Mouse (Mus musculus) midbrain, embryonic 12.5 days (tissue): Measurements from ENCODE around the gene Fhl2. TPM values are rescaled to one million over a fixed set of nuclear protein-coding genes. Genes with fewer than 3 reads are reported as not detected.
A peak's percentile ranks its signal among the peaks of the same experiment; 100 is the strongest.
"Not testable (repeated sequence)": the region's sequence is repeated elsewhere in the genome, so short reads cannot be mapped to it uniquely, and the experiment has no call there.

Experiments used
- ATAC-seq: fragments of 200-750 bp; cut with Nextera tagmentation; 2 replicates; pipeline ENCODE4 v1.8.0; 2017; ENCODE audit warnings: low read depth, moderate TSS enrichment, moderate library complexity; ENCODE audit not compliant: low FRiP score
- H3K27ac ChIP-seq: fragments of 300-500 bp; sonication (generic); replicated peaks from 2 replicates; pipeline ENCODE4 v1.5.1; 2016; ENCODE audit warnings: mild to moderate bottlenecking
- H3K27me3 ChIP-seq: fragments of 300-500 bp; sonication (generic); 2 replicates; pipeline ENCODE4 v1.6.1; 2016; ENCODE audit warnings: mild to moderate bottlenecking
- H3K36me3 ChIP-seq: fragments of 300-500 bp; sonication (generic); 2 replicates; pipeline ENCODE4 v1.6.1; 2016
- H3K4me1 ChIP-seq: fragments of 300-500 bp; sonication (generic); 2 replicates; pipeline ENCODE4 v1.6.1; 2016
- H3K4me2 ChIP-seq: fragments of 300-500 bp; sonication (generic); replicated peaks from 2 replicates; pipeline ENCODE4 v1.6.1; 2016; ENCODE audit warnings: mild to moderate bottlenecking, moderate library complexity
- H3K4me3 ChIP-seq: fragments of 300-500 bp; sonication (generic); 2 replicates; pipeline ENCODE4 v1.5.1; 2016; ENCODE audit warnings: mild to moderate bottlenecking
- H3K9ac ChIP-seq: fragments of 300-500 bp; sonication (generic); replicated peaks from 2 replicates; pipeline ENCODE4 v1.6.1; 2016; ENCODE audit warnings: mild to moderate bottlenecking, moderate library complexity
- H3K9me3 ChIP-seq: fragments of 300-500 bp; sonication (generic); 2 replicates; pipeline ENCODE4 v1.6.1; 2016; ENCODE audit warnings: mild to moderate bottlenecking
- WGBS: fragments of 180-500 bp; shearing (Covaris S2); methylation state at CpG from one replicate; pipeline ENCODE4 v1.1.7; 2016; 5-methylcytosine and 5-hydroxymethylcytosine counted together
- polyA plus RNA-seq: library from polyadenylated mRNA; unstranded; fragments of >200 nt; fragmentation: Nextera tagmentation; extraction: Ambion mirVana; gene quantifications from 2 replicates; pipeline ENCODE4 v1.2.1, GENCODE M21; 2016

Gene Fhl2
- polyA plus RNA-seq, 1 experiment from 2014 or later, result 7.9 TPM

GRCm38 (mm10) chr1:43143791-43144190, 53.0 kb downstream of the Fhl2 start:
- Histone ChIP-seq H3K4me2 (no peak overlapping the region), H3K9me3 (no peaks in the 10 kb centered on the region), H3K4me3 (no peak overlapping the region), H3K27me3 (no peaks in the 10 kb centered on the region), H3K9ac (no peak overlapping the region), H3K36me3 (no peaks in the 10 kb centered on the region), H3K4me1 (no peaks in the 10 kb centered on the region), H3K27ac (no peak overlapping the region)
- no peak for ATAC-seq
- WGBS, result 89% methylated on average over 4 of the region's 4 CpGs

GRCm38 (mm10) chr1:43143284-43143683, 53.5 kb downstream of the Fhl2 start:
- Histone ChIP-seq H3K9me3 (no peaks in the 10 kb centered on the region), H3K27ac (no peak overlapping the region), H3K4me2 (no peak overlapping the region), H3K27me3 (no peaks in the 10 kb centered on the region), H3K36me3 (no peaks in the 10 kb centered on the region), H3K4me3 (no peak overlapping the region), H3K4me1 (no peaks in the 10 kb centered on the region), H3K9ac (no peak overlapping the region)
- WGBS, result 88% methylated on average over 4 of the region's 4 CpGs
- no peak for ATAC-seq

- H3K9ac ChIP-seq, result no peak overlapping the region
- no peaks in the 10 kb centered on the region for H3K9me3 ChIP-seq
- H3K4me3 ChIP-seq, result no peak overlapping the region
- H3K27me3 ChIP-seq, result no peaks in the 10 kb centered on the region
- H3K4me1 ChIP-seq, result no peaks in the 10 kb centered on the region
- no peak overlapping the region for H3K4me2 ChIP-seq
- no peak for ATAC-seq
- 94% methylated on average over 6 of the region's 6 CpGs for WGBS
- H3K27ac ChIP-seq, result no peak overlapping the region
- H3K36me3 ChIP-seq, result no peaks in the 10 kb centered on the region
Observed at GRCm38 (mm10) chr1:43142849-43143248, 53.9 kb downstream of the Fhl2 start.

GRCm38 (mm10) chr1:43141555-43141961, 55.2 kb downstream of the Fhl2 start:
- no peak overlapping the region for H3K4me3 ChIP-seq
- H3K36me3 ChIP-seq, result no peaks in the 10 kb centered on the region
- no peaks in the 10 kb centered on the region for H3K4me1 ChIP-seq
- WGBS, result 89% methylated on average over 11 of the region's 11 CpGs
- no peak overlapping the region for H3K4me2 ChIP-seq
- H3K9ac ChIP-seq, result no peak overlapping the region
- ATAC-seq, result no peak
- no peak overlapping the region for H3K27ac ChIP-seq
- H3K27me3 ChIP-seq, result no peaks in the 10 kb centered on the region
- no peaks in the 10 kb centered on the region for H3K9me3 ChIP-seq

GRCm38 (mm10) chr1:43139587-43140266, 57.1 kb downstream of the Fhl2 start:
- peak; percentile 87 for ATAC-seq
- no peaks in the 10 kb centered on the region for H3K27me3 ChIP-seq
- H3K9ac ChIP-seq, result no peak overlapping the region
- H3K4me2 ChIP-seq, result no peak overlapping the region
- no peaks in the 10 kb centered on the region for H3K36me3 ChIP-seq
- H3K27ac ChIP-seq, result no peak overlapping the region
- WGBS, result 53% methylated on average over 8 of the region's 8 CpGs
- H3K9me3 ChIP-seq, result no peaks in the 10 kb centered on the region
- no peaks in the 10 kb centered on the region for H3K4me1 ChIP-seq
- H3K4me3 ChIP-seq, result no peak overlapping the region

GRCm38 (mm10) chr1:43138268-43138812, 58.4 kb downstream of the Fhl2 start:
- H3K27me3 ChIP-seq, result no peaks in the 10 kb centered on the region
- H3K9me3 ChIP-seq, result no peaks in the 10 kb centered on the region
- H3K27ac ChIP-seq, result no peak overlapping the region
- 74% methylated on average over 15 of the region's 15 CpGs for WGBS
- no peak overlapping the region for H3K9ac ChIP-seq
- ATAC-seq, result no peak
- no peaks in the 10 kb centered on the region for H3K36me3 ChIP-seq
- no peak overlapping the region for H3K4me3 ChIP-seq
- H3K4me1 ChIP-seq, result no peaks in the 10 kb centered on the region
- no peak overlapping the region for H3K4me2 ChIP-seq

GRCm38 (mm10) chr1:43137334-43137733, 59.5 kb downstream of the Fhl2 start:
- Histone ChIP-seq H3K9ac (no peak overlapping the region), H3K4me2 (no peak overlapping the region), H3K36me3 (no peaks in the 10 kb centered on the region), H3K4me3 (no peak overlapping the region), H3K27me3 (no peaks in the 10 kb centered on the region), H3K27ac (no peak overlapping the region), H3K9me3 (no peaks in the 10 kb centered on the region), H3K4me1 (no peaks in the 10 kb centered on the region)
- 89% methylated on average over 5 of the region's 5 CpGs for WGBS
- ATAC-seq, result no peak

GRCm38 (mm10) chr1:43136488-43137029, 60.2 kb downstream of the Fhl2 start:
- H3K4me3 ChIP-seq, H3K9ac ChIP-seq, H3K36me3 ChIP-seq, H3K27me3 ChIP-seq, H3K4me1 ChIP-seq, H3K4me2 ChIP-seq, H3K27ac ChIP-seq, ATAC-seq, H3K9me3 ChIP-seq: not testable (repeated sequence)
- WGBS, result 82% methylated on average over 2 of the region's 2 CpGs

- no peak for ATAC-seq
- no peak overlapping the region for H3K4me2 ChIP-seq
- no peak overlapping the region for H3K27ac ChIP-seq
- no peaks in the 10 kb centered on the region for H3K4me1 ChIP-seq
- WGBS, result 93% methylated on average over 9 of the region's 9 CpGs
- no peak overlapping the region for H3K4me3 ChIP-seq
- no peak overlapping the region for H3K9ac ChIP-seq
- no peaks in the 10 kb centered on the region for H3K27me3 ChIP-seq
- no peaks in the 10 kb centered on the region for H3K36me3 ChIP-seq
- H3K9me3 ChIP-seq, result no peaks in the 10 kb centered on the region
Observed at GRCm38 (mm10) chr1:43131591-43131990, 65.2 kb downstream of the Fhl2 start.

- Histone ChIP-seq H3K9me3 (no peaks in the 10 kb centered on the region), H3K4me1 (no peaks in the 10 kb centered on the region), H3K27ac (no peak overlapping the region), H3K4me2 (no peak overlapping the region), H3K4me3 (no peak overlapping the region), H3K9ac (no peak overlapping the region), H3K27me3 (no peaks in the 10 kb centered on the region), H3K36me3 (no peaks in the 10 kb centered on the region)
- ATAC-seq, result no peak
- WGBS, result 79% methylated on average over 5 of the region's 5 CpGs
Observed at GRCm38 (mm10) chr1:43130219-43130981, 66.4 kb downstream of the Fhl2 start.

- Histone ChIP-seq H3K4me2 (no peak overlapping the region), H3K9ac (no peak overlapping the region), H3K27me3 (no peaks in the 10 kb centered on the region), H3K27ac (no peak overlapping the region), H3K4me3 (no peak overlapping the region), H3K36me3 (no peaks in the 10 kb centered on the region), H3K9me3 (no peaks in the 10 kb centered on the region), H3K4me1 (no peaks in the 10 kb centered on the region)
- 83% methylated on average over 8 of the region's 8 CpGs for WGBS
- no peak for ATAC-seq
Observed at GRCm38 (mm10) chr1:43127820-43128610, 68.8 kb downstream of the Fhl2 start.

- Histone ChIP-seq H3K4me2 (no peak overlapping the region), H3K4me1 (no peaks in the 10 kb centered on the region), H3K9ac (no peak overlapping the region), H3K27me3 (no peaks in the 10 kb centered on the region), H3K36me3 (no peaks in the 10 kb centered on the region), H3K27ac (no peak overlapping the region), H3K4me3 (no peak overlapping the region), H3K9me3 (no peaks in the 10 kb centered on the region)
- no peak for ATAC-seq
Observed at GRCm38 (mm10) chr1:43127196-43127595, 69.6 kb downstream of the Fhl2 start.
